Mouse (Mus musculus) mouse embryonic stem cell (cell line): Measurements from ENCODE around the gene Magi2.

Experiments used
- in situ Hi-C, 2 experiments: fragments of 300-500 bp; cut with MboI; formaldehyde crosslinking; loops; 1 replicate in 1 of 2; 3 replicates in 1 of 2; pipeline ENCODE4 v1.14.3; 2019 to 2020; ENCODE audit warnings: low sequenced_read_pairs in 2 of 2, low pct_unique_long_range_greater_than_20kb in 1 of 2, mixed read lengths in 1 of 2; ENCODE audit not compliant: unreplicated experiment in 1 of 2

The Magi2 gene

GRCm38 (mm10) chr5:19633976-19634375 is 407.1 kb downstream of the Magi2 start:
- in situ Hi-C loops = no loop called here

GRCm38 (mm10) chr5:19637789-19638188 is 411.0 kb downstream of the Magi2 start:
- in situ Hi-C loops = no loop called here

DNA sequence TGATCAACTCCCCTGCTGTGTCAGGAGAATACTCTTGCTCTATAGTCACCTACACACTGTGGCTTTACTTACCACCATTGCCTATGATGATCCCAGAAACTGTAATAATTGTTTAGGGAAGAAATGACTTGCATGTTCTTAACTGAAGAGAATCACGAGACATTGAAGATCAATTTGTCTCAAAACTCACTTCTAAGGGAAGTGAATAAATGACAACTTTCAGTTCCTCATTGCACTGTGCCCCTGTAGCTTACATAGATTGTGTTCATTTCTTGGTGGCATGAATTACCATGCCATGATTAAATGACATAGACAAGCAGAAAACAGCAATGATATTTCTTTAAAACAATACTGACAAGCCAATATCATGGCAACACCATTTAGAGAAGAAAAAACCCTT is 429.1 kb downstream of the Magi2 start:
- in situ Hi-C loops = no loop called here

DNA sequence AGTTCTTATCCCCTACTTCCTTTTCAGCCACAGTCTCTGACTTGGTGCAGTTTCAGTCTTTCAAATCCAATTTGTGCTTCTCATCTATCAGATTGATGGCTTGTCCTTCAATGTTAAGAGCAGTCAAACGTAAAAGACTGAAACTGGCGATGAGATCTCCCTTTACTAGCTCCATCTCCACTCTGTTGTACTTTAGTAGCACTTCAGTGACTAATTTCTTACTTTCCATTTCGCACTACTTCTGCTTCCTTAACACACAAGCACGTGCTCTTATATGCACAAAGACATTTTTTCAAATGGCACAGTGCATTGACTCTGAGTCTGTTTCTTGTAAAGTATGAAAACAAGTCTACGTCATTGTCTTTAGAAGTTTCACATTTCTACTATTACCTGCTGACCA is 439.6 kb downstream of the Magi2 start:
- in situ Hi-C loops = no loop called here

DNA sequence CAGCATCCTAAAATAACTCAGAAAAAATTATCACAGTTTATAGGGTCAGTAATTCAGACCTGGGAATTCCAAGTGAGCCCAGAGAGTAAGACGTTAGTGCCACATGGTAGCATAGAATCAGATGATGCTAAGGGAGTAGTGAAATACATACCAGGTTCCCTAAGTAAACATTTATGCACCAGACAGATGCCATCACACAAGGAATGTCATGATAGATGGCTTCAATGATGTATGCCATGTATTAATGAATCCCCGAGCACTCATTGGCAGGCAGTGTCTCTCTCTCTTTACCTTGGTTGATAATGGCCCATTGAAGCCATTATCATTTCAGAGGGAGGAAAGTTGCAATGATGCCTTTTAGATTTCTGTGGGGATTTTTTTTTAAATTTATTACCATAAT is 490.5 kb downstream of the Magi2 start:
- in situ Hi-C loops = no loop called here

DNA sequence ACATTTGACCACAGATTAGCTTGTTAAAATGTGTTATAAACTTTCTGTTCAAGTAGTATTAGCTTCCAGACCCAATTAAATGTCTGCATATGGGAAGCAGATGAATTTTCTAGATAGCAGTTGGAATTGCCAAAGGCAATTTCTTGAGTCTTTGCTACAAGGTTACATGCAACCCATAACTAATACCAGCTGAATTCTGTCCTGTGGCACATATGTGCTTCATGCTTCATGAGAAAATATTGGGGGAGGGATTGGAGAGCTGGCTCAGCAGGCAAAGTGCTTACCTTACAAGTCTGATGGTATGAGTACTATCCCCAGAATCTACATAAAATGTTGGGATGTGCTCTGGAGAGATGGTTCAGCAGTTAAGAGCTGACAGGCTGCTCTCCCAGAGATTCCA is 499.4 kb downstream of the Magi2 start:
- in situ Hi-C loops = no loop called here

DNA sequence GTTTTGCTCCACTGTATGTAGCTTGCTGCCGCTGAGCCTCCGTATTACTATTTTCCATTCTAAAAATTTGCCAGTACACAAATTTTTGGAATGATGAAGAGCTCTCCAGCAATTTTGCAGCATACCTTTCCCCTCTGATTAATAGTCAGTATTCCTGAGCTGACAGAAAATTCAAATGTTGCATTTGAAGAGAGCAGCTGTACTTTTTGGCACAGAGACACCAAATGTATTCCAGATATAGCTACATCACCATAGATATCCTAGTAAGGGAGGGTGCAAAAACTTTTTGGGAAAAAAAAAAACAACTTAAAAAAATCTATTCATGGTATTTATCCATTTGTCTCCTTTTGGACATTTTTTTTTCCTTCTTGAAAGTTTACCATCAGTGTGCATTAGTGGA is 518.5 kb downstream of the Magi2 start:
- in situ Hi-C loops = no loop called here

- in situ Hi-C loops = no loop called here
These were observed 519.1 kb downstream of the Magi2 start for GRCm38 (mm10) chr5:19745916-19746315.

- in situ Hi-C loops = no loop called here
These were observed 520.2 kb downstream of the Magi2 start for GRCm38 (mm10) chr5:19746865-19747514.

- in situ Hi-C loops = no loop called here
These were observed 520.8 kb downstream of the Magi2 start for GRCm38 (mm10) chr5:19747631-19748030.

GRCm38 (mm10) chr5:19779224-19779623 is 552.4 kb downstream of the Magi2 start:
- in situ Hi-C loops = no loop called here

DNA sequence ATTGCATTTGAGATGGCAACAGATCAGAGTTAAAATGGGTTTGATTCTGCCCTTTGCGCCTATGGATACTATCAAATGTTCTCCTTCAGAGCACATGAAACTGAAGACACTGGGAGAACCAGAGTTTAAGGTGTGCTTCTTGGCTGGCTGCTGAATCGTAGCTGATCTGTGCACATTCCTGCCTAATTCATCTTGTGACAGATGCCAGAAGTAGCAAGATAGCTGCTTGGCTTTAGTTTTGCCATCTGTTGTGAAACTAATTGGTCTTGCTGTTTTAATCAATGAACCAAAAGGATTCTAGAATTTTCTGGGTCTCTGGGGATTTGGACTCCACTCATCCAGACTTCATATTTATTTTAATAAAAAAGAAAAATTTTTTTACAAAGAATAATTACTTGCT is 553.2 kb downstream of the Magi2 start:
- in situ Hi-C loops = no loop called here

GRCm38 (mm10) chr5:19785320-19785719 is 558.5 kb downstream of the Magi2 start:
- in situ Hi-C loops = no loop called here

DNA sequence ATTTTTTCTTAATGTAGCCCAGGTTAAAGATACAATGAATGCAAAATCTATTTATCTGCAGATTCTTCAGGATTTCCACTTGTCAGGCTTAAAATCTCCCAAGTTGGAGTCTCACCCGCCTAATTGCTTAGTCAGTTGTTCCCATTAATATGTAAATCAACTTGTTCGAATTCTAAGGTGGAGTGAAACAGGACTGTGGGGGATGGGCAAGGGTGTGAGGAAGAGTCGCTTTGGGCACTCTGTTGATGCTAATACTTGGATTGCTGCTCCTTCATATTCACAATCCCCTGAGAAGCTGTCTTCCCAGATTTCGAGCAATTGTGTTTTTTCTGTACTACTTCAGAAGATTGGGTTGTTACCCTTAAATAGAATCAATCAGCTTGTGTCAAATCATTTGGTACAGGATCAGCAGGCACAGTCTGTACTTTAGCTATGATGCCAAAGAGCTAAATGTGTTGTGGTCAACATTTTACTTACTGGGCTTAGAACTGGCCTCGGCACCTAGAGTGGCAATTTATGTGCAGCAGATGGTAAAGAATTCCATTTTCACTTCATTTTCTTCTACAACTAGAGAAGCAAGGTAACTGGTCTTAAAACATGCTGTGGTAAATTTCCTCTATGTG is 560.8 kb downstream of the Magi2 start:
- in situ Hi-C loops = no loop called here

DNA sequence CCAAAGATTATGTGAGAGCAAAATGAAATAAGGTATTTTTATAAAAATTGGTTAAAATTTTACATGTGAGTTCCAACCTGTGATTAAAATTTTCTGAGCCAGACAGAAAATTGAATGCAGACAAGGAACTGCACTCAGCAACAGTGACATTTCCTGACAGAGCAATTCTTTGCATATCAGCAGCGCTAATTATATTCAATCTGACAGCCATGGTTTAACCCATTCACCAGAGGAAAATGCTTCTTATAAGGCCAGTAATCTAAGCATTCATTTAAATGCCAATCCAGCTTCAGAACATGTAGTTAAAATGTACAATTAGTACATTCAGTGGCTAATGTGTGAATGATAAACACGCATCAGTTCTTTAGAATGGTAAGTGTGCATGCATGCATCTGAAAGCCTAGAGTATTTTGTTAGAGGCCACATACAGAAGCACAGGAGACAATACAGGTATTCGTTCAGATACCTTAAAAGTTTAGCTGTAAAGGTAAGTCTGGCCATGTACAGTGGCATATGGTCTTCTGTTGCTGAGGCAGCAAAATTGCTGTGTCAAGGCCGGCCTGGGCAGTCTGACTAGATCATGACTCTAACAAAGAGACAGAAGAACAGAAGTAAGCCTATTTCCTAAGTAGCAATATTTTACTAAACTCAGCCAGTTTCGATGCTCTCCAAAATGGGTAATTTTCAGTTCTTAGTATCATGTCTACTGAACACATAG is 576.4 kb downstream of the Magi2 start:
- in situ Hi-C loops = no loop called here

DNA sequence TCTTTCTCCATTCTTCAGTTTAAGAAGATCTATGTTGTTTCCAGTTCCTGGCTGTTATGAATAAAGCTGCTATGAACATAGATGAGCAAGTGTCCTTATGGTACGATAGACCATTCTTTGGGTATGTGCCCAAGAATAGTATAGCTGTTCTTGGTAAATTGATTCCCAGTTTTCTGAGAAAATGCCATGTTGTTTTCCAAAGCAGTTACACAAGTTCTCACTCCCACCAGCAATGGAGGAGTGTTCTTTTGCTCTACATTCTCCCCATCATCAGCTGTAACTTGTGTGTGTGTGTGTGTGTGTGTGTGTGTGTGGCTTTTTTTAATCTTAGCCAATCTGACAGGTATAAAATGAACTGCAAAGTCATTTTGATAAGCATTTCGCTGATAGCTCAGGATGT is 595.7 kb downstream of the Magi2 start:
- in situ Hi-C loops = no loop called here

DNA sequence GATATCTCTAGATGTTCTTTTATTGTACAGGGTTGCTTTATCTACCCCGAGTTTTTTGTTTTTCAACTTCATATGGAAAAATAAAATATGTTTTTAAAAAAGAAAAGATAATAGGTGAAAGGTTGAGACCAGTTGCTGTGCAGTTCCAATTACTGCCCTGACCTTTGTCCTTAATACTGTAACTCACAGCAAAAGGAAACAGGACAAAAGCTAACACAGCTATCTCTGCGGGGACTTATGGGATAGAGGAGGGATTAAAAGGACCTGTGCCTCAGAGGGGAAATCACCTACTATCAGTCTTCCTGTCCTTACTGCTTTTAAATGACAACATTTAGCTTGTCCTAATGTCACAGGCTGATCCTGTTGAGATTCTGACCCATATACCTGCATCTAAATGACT is 599.1 kb downstream of the Magi2 start:
- in situ Hi-C loops = no loop called here

GRCm38 (mm10) chr5:19829341-19829740 is 602.5 kb downstream of the Magi2 start:
- in situ Hi-C loops = no loop called here

GRCm38 (mm10) chr5:19862854-19863253 is 636.0 kb downstream of the Magi2 start:
- in situ Hi-C loops = no loop called here

- in situ Hi-C loops = no loop called here
These were observed 643.6 kb downstream of the Magi2 start for GRCm38 (mm10) chr5:19870406-19870805.
